Mouse (Mus musculus) midbrain, embryonic 10.5 days (tissue): Measurements from ENCODE around the gene Sh3bp2. TPM values are rescaled to one million over a fixed set of nuclear protein-coding genes. Genes with fewer than 3 reads are reported as not detected.

Experiments used
- DNase-seq: peaks from one replicate; pipeline ENCODE4 v3.0.0-alpha.2; 2017; ENCODE audit warnings: low spot score
- H3K27ac ChIP-seq: fragments of 300-500 bp; sonication (generic); replicated peaks from 2 replicates; pipeline ENCODE4 v1.5.1; 2016; ENCODE audit warnings: mild to moderate bottlenecking
- H3K27me3 ChIP-seq: fragments of 300-500 bp; sonication (generic); 2 replicates; pipeline ENCODE4 v1.6.1; 2016; ENCODE audit warnings: low read depth, mild to moderate bottlenecking; ENCODE audit not compliant: poor library complexity, severe bottlenecking
- H3K36me3 ChIP-seq: fragments of 300-500 bp; sonication (generic); 2 replicates; pipeline ENCODE4 v1.6.1; 2016; ENCODE audit warnings: mild to moderate bottlenecking, moderate library complexity
- H3K4me1 ChIP-seq: fragments of 300-500 bp; sonication (generic); 2 replicates; pipeline ENCODE4 v1.6.1; 2016
- H3K4me3 ChIP-seq: fragments of 300-500 bp; sonication (generic); 2 replicates; pipeline ENCODE4 v1.5.1; 2016; ENCODE audit warnings: mild to moderate bottlenecking, moderate library complexity
- H3K9me3 ChIP-seq: fragments of 300-500 bp; sonication (generic); replicated peaks from 2 replicates; pipeline ENCODE4 v1.6.1; 2016; ENCODE audit warnings: mild to moderate bottlenecking
- WGBS: fragments of 180-500 bp; shearing (Covaris S2); methylation state at CpG from one replicate; pipeline ENCODE4 v1.1.7; 2016; 5-methylcytosine and 5-hydroxymethylcytosine counted together
- microRNA-seq: library from miRNA; unstranded; fragments of <30 nt; microRNA quantifications from one replicate; pipeline ENCODE4, GENCODE M21; 2017
- polyA plus RNA-seq: library from polyadenylated mRNA; unstranded; fragments of >200 nt; fragmentation: Nextera tagmentation; extraction: Ambion mirVana; gene quantifications from 2 replicates; pipeline ENCODE4 v1.2.1, GENCODE M21; 2016

The Sh3bp2 gene
- polyA plus RNA-seq, 1 experiment from 2014 or later = 6.4 TPM

- H3K9me3 ChIP-seq = no peaks in the 10 kb centered on the region
- no peak for DNase-seq
- H3K27ac ChIP-seq = no peak overlapping the region
- WGBS = 87% methylated on average over 3 of the region's 3 CpGs
- H3K4me3 ChIP-seq = no peak overlapping the region
- H3K4me1 ChIP-seq = no peaks in the 10 kb centered on the region
- H3K27me3 ChIP-seq = no peaks in the 10 kb centered on the region
- peaks cover 71% of the 10 kb centered on the region for H3K36me3 ChIP-seq
These were observed 82.6 kb downstream of the Sh3bp2 start for GRCm38 (mm10) chr5:34608226-34608625.

- Histone ChIP-seq H3K9me3 (no peaks in the 10 kb centered on the region), H3K27me3 (no peaks in the 10 kb centered on the region), H3K4me3 (no peak overlapping the region), H3K4me1 (no peaks in the 10 kb centered on the region), H3K27ac (no peak overlapping the region), H3K36me3 (peaks cover 82% of the 10 kb centered on the region)
- no peak for DNase-seq
- WGBS = 90% methylated on average over 4 of the region's 4 CpGs
These were observed 84.3 kb downstream of the Sh3bp2 start for GRCm38 (mm10) chr5:34609966-34610365.

Small RNA genes within 50 kb of the gene (microRNA-seq; reads per million reads assigned to microRNA genes)
- 3.3 reads per million, percentile 4 among the genes with 10 or more reads in this experiment for gene Mir7036b

Other genes with a start within 250 kb of the Sh3bp2 start
- gene Zfyve28, start 237.4 kb upstream of the Sh3bp2 start, polyA plus RNA-seq = 1.1 and 2.3 TPM in 2 replicates
- gene Cfap99, start 237.2 kb upstream of the Sh3bp2 start, polyA plus RNA-seq = not detected in 2 replicates
- gene Rnf4, start 189.5 kb upstream of the Sh3bp2 start, polyA plus RNA-seq = 196 and 197 TPM in 2 replicates
- gene Fam193a, start 155.9 kb upstream of the Sh3bp2 start, polyA plus RNA-seq = 12.1 and 13.9 TPM in 2 replicates
- 5.3 and 8.0 TPM in 2 replicates for gene Tnip2, start 11.8 kb upstream of the Sh3bp2 start, polyA plus RNA-seq
- 166 and 195 TPM in 2 replicates for gene Add1, start 47.8 kb downstream of the Sh3bp2 start, polyA plus RNA-seq
- 89.2 and 107 TPM in 2 replicates for gene Mfsd10, start 111.4 kb downstream of the Sh3bp2 start, polyA plus RNA-seq
- gene Nop14, start 134.3 kb downstream of the Sh3bp2 start, polyA plus RNA-seq = 27.0 and 27.4 TPM in 2 replicates
- gene Grk4, start 134.5 kb downstream of the Sh3bp2 start, polyA plus RNA-seq = 1.3 and 1.8 TPM in 2 replicates
- 13.2 and 17.1 TPM in 2 replicates for gene Htt, start 235.9 kb downstream of the Sh3bp2 start, polyA plus RNA-seq